Mouse (Mus musculus) ES-E14 (cell line): ENCODE measurements around the gene Alg12.
"Not testable (repeated sequence)": the region's sequence is repeated elsewhere in the genome, so short reads cannot be mapped to it uniquely, and the experiment has no call there.

Experiments
- HCFC1 ChIP-seq: IDR thresholded peaks from 2 replicates; pipeline ENCODE4 v1.6.1; 2012; ENCODE audit warnings: low read length, inconsistent platforms, borderline replicate concordance; ENCODE audit not compliant: insufficient read depth
- MAFK ChIP-seq: IDR thresholded peaks from 2 replicates; pipeline ENCODE4 v1.6.1; 2014; ENCODE audit warnings: mild to moderate bottlenecking, low read depth, low read length, inconsistent platforms; ENCODE audit not compliant: insufficient read depth

GRCm38 (mm10) chr15:88774630-88775029, 44.5 kb downstream of the Alg12 start:
- TF ChIP-seq MAFK, HCFC1: not testable (repeated sequence)
